Mouse (Mus musculus) small intestine, adult 2 months (tissue): ENCODE measurements around the gene Tlr3.

Experiments used
- CTCF ChIP-seq: fragments of 200-500 bp; IDR thresholded peaks from 2 replicates; pipeline ENCODE4 v1.5.1; 2012; ENCODE audit warnings: low read depth, mild to moderate bottlenecking, control low read depth, inconsistent platforms, low read length, moderate library complexity, mixed read lengths; ENCODE audit not compliant: insufficient replicate concordance, insufficient read length; ENCODE audit errors: extremely low read depth
- POLR2A ChIP-seq: fragments of 200-500 bp; IDR thresholded peaks from 2 replicates; pipeline ENCODE4 v1.6.1; 2012; ENCODE audit warnings: low read depth, mild to moderate bottlenecking, control low read depth, inconsistent platforms, low read length, moderate library complexity

DNA sequence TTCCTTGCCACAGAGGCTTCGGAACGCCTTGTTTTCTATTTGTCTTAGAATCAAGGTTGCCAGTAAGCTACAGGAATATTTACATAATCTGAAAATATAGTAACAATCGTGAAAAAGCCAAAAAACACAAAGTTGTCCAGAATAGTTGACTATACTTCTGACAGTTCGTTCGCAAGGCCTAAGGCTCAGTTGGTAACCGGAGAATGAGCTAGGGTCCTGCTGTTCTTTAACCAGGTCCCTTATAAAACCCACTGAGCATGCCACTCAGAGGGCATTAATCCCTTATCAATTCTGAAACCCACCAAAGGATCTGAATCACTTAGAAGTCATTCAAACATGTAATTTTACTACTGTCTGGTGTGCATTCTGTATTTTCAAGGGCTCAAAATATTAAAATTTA, 55.1 kb downstream of the Tlr3 start:
- no peak for TF ChIP-seq CTCF
- TF ChIP-seq POLR2A, result no peak
